Mouse (Mus musculus) large intestine, adult 2 months (tissue): Measurements from ENCODE around the gene Tmem127. TPM values are rescaled to one million over a fixed set of nuclear protein-coding genes. Genes with fewer than 3 reads are reported as not detected.

Source experiments
- DNase-seq: peaks from one replicate; pipeline ENCODE4 v3.0.0-alpha.2; 2012; ENCODE audit warnings: low read depth, low spot score
- WGBS: fragments of 180-500 bp; shearing (Covaris S2); methylation state at CpG from one replicate; pipeline ENCODE4 v1.1.7; 2018; 5-methylcytosine and 5-hydroxymethylcytosine counted together
- polyA plus RNA-seq: library from polyadenylated mRNA; depleted of rRNA; stranded (reverse); fragments of >200 nt; gene quantifications from 2 replicates; pipeline ENCODE4 v1.2.3, GENCODE M21; 2012; rRNA removed

Gene Tmem127
- polyA plus RNA-seq, 1 experiment: 67.4 TPM

DNA sequence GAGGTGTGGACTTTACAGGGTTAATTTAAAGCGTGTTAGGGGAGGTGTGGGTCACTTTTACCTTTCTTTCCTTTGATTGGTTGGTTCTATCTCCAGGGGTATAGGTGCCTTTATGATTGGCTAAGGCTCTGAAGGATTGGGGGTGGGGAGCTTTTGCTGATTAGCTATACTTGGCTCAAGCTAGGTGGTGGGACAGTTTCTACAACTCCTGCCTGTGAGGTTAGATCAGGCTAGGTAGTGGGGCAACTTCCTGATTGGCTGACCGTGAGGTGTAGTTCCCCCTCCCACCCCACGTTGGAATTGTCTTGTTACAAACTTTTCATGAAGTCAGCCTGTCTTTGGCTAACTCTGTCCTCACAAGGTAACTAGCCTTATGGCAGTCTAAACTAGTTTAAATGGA is 59.5 kb downstream of the Tmem127 start:
- DNase-seq: no peak
- WGBS: 46% methylated on average over 3 of the region's 3 CpGs

DNA sequence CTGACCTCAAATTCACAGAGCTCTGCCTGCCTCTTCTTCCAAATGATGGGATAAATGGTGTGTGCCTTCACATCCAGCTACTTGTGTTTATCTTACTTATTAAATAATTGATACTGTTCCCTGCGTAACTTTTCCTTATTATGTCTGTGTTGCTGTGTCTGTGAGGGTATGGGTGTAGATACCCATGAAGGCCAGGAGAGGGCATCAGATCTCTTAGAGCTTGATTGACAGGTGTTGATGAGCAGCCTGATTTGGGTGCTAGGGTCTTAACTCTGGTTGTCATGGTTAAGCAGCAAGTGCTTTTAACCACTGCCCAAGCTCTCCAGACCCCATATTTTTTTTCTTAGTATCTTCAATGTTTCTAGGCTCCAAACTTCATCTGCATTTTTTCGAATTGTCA is 61.0 kb downstream of the Tmem127 start:
- no peak for DNase-seq
- WGBS: 92% methylated on average over 2 of the region's 2 CpGs

DNA sequence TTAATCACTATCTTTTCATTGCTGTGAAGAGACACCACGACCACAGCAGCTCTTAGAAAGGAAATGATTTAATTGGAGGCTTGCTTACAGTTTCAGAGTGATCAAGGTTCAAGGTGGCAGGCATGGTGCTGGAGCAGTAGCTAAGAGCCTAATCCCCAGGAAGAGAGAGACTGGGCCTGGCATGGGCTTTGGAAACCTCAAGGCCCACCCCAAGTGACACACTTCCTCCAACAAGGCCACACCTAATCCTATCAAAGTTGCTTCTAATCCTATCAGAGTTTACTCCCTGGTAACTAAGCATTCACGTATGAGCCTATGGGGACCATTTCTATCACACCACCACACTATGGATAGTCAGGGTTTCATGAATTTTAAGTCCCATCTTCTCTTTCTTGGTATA is 62.5 kb downstream of the Tmem127 start:
- 26% methylated on average over 2 of the region's 2 CpGs for WGBS
- DNase-seq: peak; percentile 21

DNA sequence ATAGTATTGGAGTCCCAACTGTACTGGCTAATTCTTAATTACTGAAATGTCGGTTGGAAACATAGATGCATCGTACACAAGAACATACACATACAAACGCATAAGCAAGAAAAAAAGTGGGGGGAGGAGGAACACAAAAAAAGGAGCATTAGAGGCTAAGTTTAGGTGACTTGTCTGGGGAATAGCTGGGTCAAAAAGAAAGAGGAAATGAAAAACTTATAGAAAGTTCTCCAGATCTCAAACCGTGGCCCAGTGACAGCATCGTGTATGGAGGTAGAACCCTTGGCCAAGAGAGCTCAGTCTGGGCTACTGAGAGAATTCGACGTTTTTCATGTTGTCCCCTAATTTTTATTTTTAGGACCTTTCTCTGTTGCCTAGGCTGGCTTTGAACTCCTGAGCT is 63.0 kb downstream of the Tmem127 start:
- no peak for DNase-seq

More for the DNA sequence above, 63.0 kb downstream of the Tmem127 start:
- WGBS: 87% methylated on average over 7 of the region's 7 CpGs

Other genes with a start within 250 kb of the Tmem127 start
- gene Ap4e1, start 239.2 kb upstream of the Tmem127 start, polyA plus RNA-seq: 1.3 and 2.3 TPM in 2 replicates
- gene Blvra, start 177.2 kb upstream of the Tmem127 start, polyA plus RNA-seq: 13.2 and 14.3 TPM in 2 replicates
- gene Ncaph, start 114.0 kb upstream of the Tmem127 start, polyA plus RNA-seq: 6.9 TPM in 2 replicates
- gene Itpripl1, start 104.5 kb upstream of the Tmem127 start, polyA plus RNA-seq: 5.0 and 7.9 TPM in 2 replicates
- 1.2 TPM in 2 replicates for gene 1810024B03Rik, start 39.6 kb upstream of the Tmem127 start, polyA plus RNA-seq
- 25.9 and 41.1 TPM in 2 replicates for gene Snrnp200, start 39.5 kb upstream of the Tmem127 start, polyA plus RNA-seq
- 57.6 and 58.5 TPM in 2 replicates for gene Ciao1, start 92 bp upstream of the Tmem127 start, polyA plus RNA-seq
- gene Stard7, start 22.3 kb downstream of the Tmem127 start, polyA plus RNA-seq: 35.8 and 43.0 TPM in 2 replicates
- gene Dusp2, start 88.3 kb downstream of the Tmem127 start, polyA plus RNA-seq: 8.4 and 8.7 TPM in 2 replicates
- gene Astl, start 90.7 kb downstream of the Tmem127 start, polyA plus RNA-seq: not detected in 2 replicates
- 0.71 and 0.91 TPM in 2 replicates for gene Adra2b, start 115.3 kb downstream of the Tmem127 start, polyA plus RNA-seq
- gene Gpat2, start 177.3 kb downstream of the Tmem127 start, polyA plus RNA-seq: 0.12 and 0.16 TPM in 2 replicates
- gene Fahd2a, start 196.7 kb downstream of the Tmem127 start, polyA plus RNA-seq: 10.9 and 11.6 TPM in 2 replicates